Mouse (Mus musculus): ENCODE results near the gene Zbtb20. TPM values are rescaled to one million over a fixed set of nuclear protein-coding genes. Genes with fewer than 3 reads are reported as not detected.

Zbtb20 gene
- total RNA-seq, 4 experiments from 2014 or later: 90.8 to 101 (median 92.1) TPM

GRCm38 (mm10) chr16:43291423-43291822 lies 415.7 kb downstream of the Zbtb20 start:
- DNase-seq (ENCODE audit: low spot score in 2 of 2): no peak

GRCm38 (mm10) chr16:43297953-43298596 lies 422.4 kb downstream of the Zbtb20 start:
- DNase-seq (ENCODE audit: low spot score in 2 of 2): no peak

GRCm38 (mm10) chr16:43300420-43300819 lies 424.7 kb downstream of the Zbtb20 start:
- no peak for DNase-seq (ENCODE audit: low spot score in 2 of 2)

- no peak for DNase-seq (ENCODE audit: low spot score in 2 of 2)
These were observed 426.5 kb downstream of the Zbtb20 start for GRCm38 (mm10) chr16:43302171-43302570.

GRCm38 (mm10) chr16:43303245-43304197 lies 427.8 kb downstream of the Zbtb20 start:
- DNase-seq (ENCODE audit: low spot score in 2 of 2): peak; percentile 44 to 55

- DNase-seq (ENCODE audit: low spot score in 2 of 2): no peak
These were observed 434.3 kb downstream of the Zbtb20 start for GRCm38 (mm10) chr16:43309968-43310431.

GRCm38 (mm10) chr16:43324009-43324408 lies 448.3 kb downstream of the Zbtb20 start:
- DNase-seq (ENCODE audit: low spot score in 2 of 2): no peak

- no peak for DNase-seq (ENCODE audit: low spot score in 2 of 2)
These were observed 452.5 kb downstream of the Zbtb20 start for GRCm38 (mm10) chr16:43328221-43328620.

- DNase-seq (ENCODE audit: low spot score in 2 of 2): no peak
These were observed 454.5 kb downstream of the Zbtb20 start for GRCm38 (mm10) chr16:43330206-43330605.

GRCm38 (mm10) chr16:43331440-43331839 lies 455.8 kb downstream of the Zbtb20 start:
- DNase-seq (ENCODE audit: low spot score in 2 of 2): no peak

- no peak for DNase-seq (ENCODE audit: low spot score in 2 of 2)
These were observed 457.1 kb downstream of the Zbtb20 start for GRCm38 (mm10) chr16:43332734-43333133.

- DNase-seq (ENCODE audit: low spot score in 2 of 2): no peak
These were observed 457.6 kb downstream of the Zbtb20 start for GRCm38 (mm10) chr16:43333265-43333664.

- DNase-seq (ENCODE audit: low spot score in 2 of 2): peak; percentile 10 to 24
These were observed 458.9 kb downstream of the Zbtb20 start for GRCm38 (mm10) chr16:43334411-43335150.

GRCm38 (mm10) chr16:43335151-43335823 lies 459.6 kb downstream of the Zbtb20 start:
- DNase-seq (ENCODE audit: low spot score in 2 of 2): peak in 1 of 2 experiments; percentile 16

- DNase-seq (ENCODE audit: low spot score in 2 of 2): no peak
These were observed 460.1 kb downstream of the Zbtb20 start for GRCm38 (mm10) chr16:43335824-43336215.

- DNase-seq (ENCODE audit: low spot score in 2 of 2): no peak
These were observed 465.0 kb downstream of the Zbtb20 start for GRCm38 (mm10) chr16:43340712-43341111.

- no peak for DNase-seq (ENCODE audit: low spot score in 2 of 2)
These were observed 466.3 kb downstream of the Zbtb20 start for GRCm38 (mm10) chr16:43341916-43342455.

GRCm38 (mm10) chr16:43346094-43346493 lies 470.4 kb downstream of the Zbtb20 start:
- DNase-seq (ENCODE audit: low spot score in 2 of 2): no peak

- DNase-seq (ENCODE audit: low spot score in 2 of 2): no peak
These were observed 480.3 kb downstream of the Zbtb20 start for GRCm38 (mm10) chr16:43355776-43356645.

GRCm38 (mm10) chr16:43359546-43359945 lies 483.9 kb downstream of the Zbtb20 start:
- DNase-seq (ENCODE audit: low spot score in 2 of 2): no peak

Data from gastrocnemius, adult 8-10 months (tissue).